Mouse (Mus musculus) forebrain, postnatal 0 days (tissue): ENCODE results near the gene Pnpla2. TPM values are rescaled to one million over a fixed set of nuclear protein-coding genes. Genes with fewer than 3 reads are reported as not detected.
A peak's percentile ranks its signal among the peaks of the same experiment; 100 is the strongest.

Experiments used
- ATAC-seq: fragments of 200-750 bp; cut with Nextera tagmentation; 2 replicates; pipeline ENCODE4 v1.8.0; 2017; ENCODE audit warnings: mild to moderate bottlenecking, moderate library complexity
- DNase-seq: peaks from one replicate; pipeline ENCODE4 v3.0.0-alpha.2; 2015
- H3K27ac ChIP-seq: fragments of 300-500 bp; sonication (generic); 2 replicates; pipeline ENCODE4 v1.5.1; 2014; ENCODE audit warnings: low read depth, mild to moderate bottlenecking, antibody characterized with exemption, low read length, moderate library complexity, mixed read lengths
- H3K27me3 ChIP-seq: fragments of 300-500 bp; sonication (generic); 2 replicates; pipeline ENCODE4 v1.6.1; 2014; ENCODE audit warnings: mild to moderate bottlenecking, low read length, mixed read lengths; ENCODE audit not compliant: insufficient read depth
- H3K36me3 ChIP-seq: fragments of 300-500 bp; sonication (generic); 2 replicates; pipeline ENCODE4 v1.6.1; 2014; ENCODE audit warnings: mild to moderate bottlenecking, moderate library complexity; ENCODE audit not compliant: insufficient read depth
- H3K4me1 ChIP-seq: fragments of 300-500 bp; sonication (generic); 2 replicates; pipeline ENCODE4 v1.6.1; 2014; ENCODE audit warnings: antibody characterized with exemption; ENCODE audit not compliant: insufficient read depth
- H3K4me2 ChIP-seq: fragments of 300-500 bp; sonication (generic); 2 replicates; pipeline ENCODE4 v1.6.1; 2014; ENCODE audit warnings: low read depth, mild to moderate bottlenecking, moderate library complexity
- H3K4me3 ChIP-seq: fragments of 300-500 bp; sonication (generic); 2 replicates; pipeline ENCODE4 v1.5.1; 2014; ENCODE audit warnings: low read depth, low read length, mixed read lengths
- H3K9ac ChIP-seq: fragments of 300-500 bp; sonication (generic); 2 replicates; pipeline ENCODE4 v1.6.1; 2014; ENCODE audit warnings: mild to moderate bottlenecking
- H3K9me3 ChIP-seq: fragments of 300-500 bp; sonication (generic); 2 replicates; pipeline ENCODE4 v1.6.1; 2016; ENCODE audit warnings: low read length
- CTCF ChIP-seq: sonication (generic); IDR thresholded peaks from 2 replicates; pipeline ENCODE4 v1.5.1; 2016; ENCODE audit warnings: antibody characterized with exemption, control low read depth, low read depth
- WGBS: fragments of 180-500 bp; shearing (Covaris S2); extraction: QIAGEN DNeasy Blood & Tissue Kit; methylation state at CpG from one replicate; pipeline ENCODE4 v1.1.7; 2014; 5-methylcytosine and 5-hydroxymethylcytosine counted together
- polyA plus RNA-seq: library from polyadenylated mRNA; unstranded; fragments of >200 nt; fragmentation: Nextera tagmentation; extraction: Ambion mirVana; gene quantifications from 2 replicates; pipeline ENCODE4 v1.2.1, GENCODE M21; 2015
- total RNA-seq: library from RNA; depleted of rRNA; stranded (reverse); fragments of >200 nt; gene quantifications from 2 replicates; pipeline ENCODE4 v1.2.3, GENCODE M21; 2014

The Pnpla2 gene
- total and polyA plus RNA-seq, 2 experiments from 2014 or later = 7.7 to 22.4 TPM

DNA sequence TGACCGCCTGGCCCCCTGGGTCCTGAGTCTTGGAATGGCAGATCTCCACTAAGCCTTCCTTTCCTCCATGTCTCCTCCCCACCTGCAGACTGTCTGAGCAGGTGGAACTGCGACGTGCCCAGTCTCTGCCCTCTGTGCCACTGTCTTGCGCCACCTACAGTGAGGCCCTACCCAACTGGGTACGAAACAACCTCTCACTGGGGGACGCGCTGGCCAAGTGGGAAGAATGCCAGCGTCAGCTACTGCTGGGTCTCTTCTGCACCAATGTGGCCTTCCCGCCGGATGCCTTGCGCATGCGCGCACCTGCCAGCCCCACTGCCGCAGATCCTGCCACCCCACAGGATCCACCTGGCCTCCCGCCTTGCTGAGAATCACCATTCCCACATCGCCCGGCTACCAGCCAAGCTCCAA is 4.3 kb downstream of the Pnpla2 start:
- Histone ChIP-seq H3K9ac (no peak overlapping the region), H3K4me3 (no peak overlapping the region), H3K27me3 (peaks cover 30% of the 10 kb centered on the region), H3K36me3 (peaks cover 16% of the 10 kb centered on the region), H3K4me2 (no peak overlapping the region), H3K9me3 (no peaks in the 10 kb centered on the region), H3K4me1 (peaks cover 9% of the 10 kb centered on the region), H3K27ac (no peak overlapping the region)
- DNase-seq (no peak), ATAC-seq (no peak)
- TF ChIP-seq CTCF = no peak
- 90% methylated on average over 17 of the region's 17 CpGs for WGBS

DNA sequence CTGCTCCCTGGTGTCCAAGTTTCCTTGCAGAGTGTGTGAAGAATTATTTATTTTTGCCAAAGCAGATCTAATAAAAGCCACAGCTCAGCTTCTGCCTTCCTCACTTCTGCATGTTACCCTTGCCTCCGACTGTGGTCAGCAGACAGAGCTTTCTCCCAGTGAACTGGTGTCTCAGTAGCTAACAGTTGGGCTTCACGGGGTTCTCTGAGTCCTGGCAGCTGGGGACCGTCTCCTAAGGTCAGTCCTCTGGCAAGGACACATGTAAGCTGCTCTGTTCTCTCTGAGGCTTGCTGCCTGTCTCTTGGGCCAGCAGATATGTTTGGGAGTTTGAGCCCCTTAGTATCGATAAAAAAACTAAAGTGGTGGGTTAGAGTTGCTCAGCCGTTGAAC is 5.0 kb downstream of the Pnpla2 start:
- H3K27ac ChIP-seq = no peak overlapping the region
- TF ChIP-seq CTCF = no peak
- no peak for DNase-seq
- H3K9me3 ChIP-seq = no peaks in the 10 kb centered on the region
- H3K36me3 ChIP-seq = peaks cover 16% of the 10 kb centered on the region
- no peak overlapping the region for H3K4me3 ChIP-seq
- 77% methylated on average over 5 of the region's 5 CpGs for WGBS
- H3K27me3 ChIP-seq = peaks cover 36% of the 10 kb centered on the region
- no peak overlapping the region for H3K4me2 ChIP-seq
- peaks cover 9% of the 10 kb centered on the region for H3K4me1 ChIP-seq
- H3K9ac ChIP-seq = no peak overlapping the region
- no peak for ATAC-seq

DNA sequence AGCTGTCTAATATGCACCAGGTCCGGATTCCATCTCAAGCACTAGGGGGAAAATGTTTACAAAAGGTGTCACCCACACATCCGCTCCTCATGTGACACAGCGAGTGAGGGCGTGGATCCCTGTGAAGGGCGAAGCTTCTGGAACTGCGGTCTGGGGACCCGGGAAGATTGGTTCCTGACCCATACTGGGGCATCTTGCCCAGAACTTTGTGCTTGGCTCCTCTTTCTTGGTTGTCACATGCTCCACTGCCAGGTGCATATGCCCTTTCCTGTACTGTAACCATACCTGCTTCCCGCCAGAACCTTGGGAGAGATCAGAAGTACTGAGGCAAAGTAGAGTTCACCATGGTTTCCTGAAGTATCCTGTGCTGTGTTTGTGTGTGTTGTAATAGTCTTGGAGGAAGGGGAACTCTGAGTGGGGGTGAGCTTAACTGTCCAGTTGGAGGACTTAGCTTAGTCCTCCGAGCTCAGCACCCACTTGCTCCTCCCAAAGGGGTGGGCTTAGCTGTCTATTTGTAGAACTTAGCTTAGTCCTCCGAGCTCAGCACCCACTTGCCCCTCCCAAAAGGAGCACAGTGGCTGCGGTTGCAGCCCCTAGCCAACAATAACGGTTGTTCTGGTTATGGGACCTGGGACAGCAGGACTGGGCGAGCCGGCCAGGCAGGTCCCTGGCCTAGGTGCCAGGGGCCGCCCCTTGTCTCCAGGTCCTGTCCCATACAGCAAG is 5.6 kb downstream of the Pnpla2 start, which contains the start of gene Cracr2b:
Gene Cracr2b, plus strand, starts transcription at position 704 of the 723 bp plus-strand sequence.
- no peak for DNase-seq
- H3K36me3 ChIP-seq = peaks cover 16% of the 10 kb centered on the region
- H3K4me1 ChIP-seq = peaks cover 9% of the 10 kb centered on the region

DNA sequence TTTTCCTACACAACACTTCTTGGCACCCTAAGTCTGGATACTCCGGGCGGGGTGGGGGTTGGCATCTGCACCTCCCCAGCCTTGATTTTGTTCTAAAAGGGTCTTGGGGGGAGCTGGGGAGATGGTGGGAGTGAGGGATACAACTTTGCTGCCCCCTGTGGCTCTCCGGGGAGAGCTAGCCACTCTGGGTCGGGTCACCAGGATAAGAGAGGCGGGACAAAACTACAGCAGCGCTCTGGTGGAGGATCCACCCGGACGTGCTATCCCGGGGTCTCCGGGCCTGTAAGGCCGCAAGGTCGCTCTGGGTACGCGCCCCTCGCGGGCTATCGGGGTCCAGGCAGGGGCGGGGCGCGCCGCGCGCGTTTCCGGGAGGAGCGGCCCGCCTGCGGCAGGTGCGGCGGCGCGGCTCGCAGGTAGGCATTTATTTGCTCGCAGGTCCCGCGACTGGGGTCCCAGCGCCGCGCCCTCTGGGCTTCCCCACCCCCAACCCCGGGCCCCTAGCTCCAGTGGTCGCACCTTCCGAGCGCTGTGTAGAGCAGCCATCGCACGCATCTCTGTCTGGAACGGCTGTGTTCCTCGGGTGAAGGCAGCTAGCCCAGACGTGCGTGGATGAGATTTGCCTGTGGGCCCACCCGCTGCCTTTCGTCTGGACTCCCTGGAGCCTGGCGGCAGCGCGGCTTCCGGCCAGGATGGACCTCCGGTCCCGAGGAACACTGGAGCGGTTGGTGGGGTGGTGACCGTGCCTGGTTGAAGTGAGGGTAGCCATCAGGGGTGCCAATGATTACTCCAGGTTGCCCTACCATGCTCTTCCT is 6.7 kb downstream of the Pnpla2 start:
- no peak; the same call in 1 of the 2 replicates for TF ChIP-seq CTCF
- DNase-seq = no peak
- Histone ChIP-seq H3K27me3 (peaks cover 48% of the 10 kb centered on the region), H3K4me1 (peaks cover under 1% of the 10 kb centered on the region; the same call in 1 of the 2 replicates), H3K4me3 (peak overlapping the region; percentile 34), H3K9me3 (no peaks in the 10 kb centered on the region), H3K27ac (no peak overlapping the region), H3K4me2 (peak overlapping the region; percentile 68), H3K36me3 (peaks cover 16% of the 10 kb centered on the region), H3K9ac (peak overlapping the region; percentile 45)
- no peak for ATAC-seq
- 3% methylated on average over 57 of the region's 59 CpGs for WGBS

More for the DNA sequence above, 5.6 kb downstream of the Pnpla2 start, which contains the start of gene Cracr2b:
- H3K27ac ChIP-seq = no peak within 1 kb of the TSS
- TF ChIP-seq CTCF = no peak
- ATAC-seq = no peak
- 74% methylated on average over 15 of the region's 15 CpGs for WGBS
- H3K4me3 ChIP-seq = peak within 1 kb of the TSS; percentile 34
- peak within 1 kb of the TSS; percentile 45 for H3K9ac ChIP-seq
- peak within 1 kb of the TSS; percentile 68 for H3K4me2 ChIP-seq
- peaks cover 41% of the 10 kb centered on the region for H3K27me3 ChIP-seq
- no peaks in the 10 kb centered on the region for H3K9me3 ChIP-seq

DNA sequence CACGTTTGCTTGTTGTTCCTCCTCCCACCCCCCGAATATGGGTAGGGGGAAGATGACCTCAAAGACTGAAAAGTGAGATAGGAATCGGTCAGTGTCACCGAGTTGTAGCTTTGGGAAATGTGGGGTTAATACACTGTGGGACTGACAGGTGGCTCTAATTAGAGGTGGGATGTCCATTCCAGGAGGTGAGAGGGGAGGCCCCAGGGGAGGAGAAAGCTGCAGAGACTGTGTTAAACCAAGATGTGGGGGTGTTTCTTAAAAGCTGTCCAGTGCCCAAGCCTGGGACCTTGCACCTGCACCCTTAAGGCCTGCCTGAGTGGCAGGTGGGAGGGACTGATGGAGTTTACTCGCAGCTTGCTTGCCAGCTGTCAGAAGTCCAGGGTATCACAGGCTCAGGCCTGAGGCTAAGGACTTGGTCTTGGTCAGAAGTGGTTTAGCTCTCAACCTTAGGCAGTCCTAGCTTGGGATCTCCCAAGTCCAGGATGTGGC is 7.4 kb downstream of the Pnpla2 start:
- DNase-seq = no peak
- no peaks in the 10 kb centered on the region for H3K9me3 ChIP-seq
- no peak overlapping the region for H3K27ac ChIP-seq
- peak overlapping the region; percentile 68 for H3K4me2 ChIP-seq
- H3K36me3 ChIP-seq = peaks cover 16% of the 10 kb centered on the region
- H3K4me1 ChIP-seq = peaks cover 6% of the 10 kb centered on the region; the same call in 1 of the 2 replicates
- H3K4me3 ChIP-seq = peak overlapping the region; percentile 34; the same call in 1 of the 2 replicates
- WGBS = 21% methylated on average over 5 of the region's 5 CpGs
- peak overlapping the region; percentile 45; the same call in 1 of the 2 replicates for H3K9ac ChIP-seq
- peaks cover 48% of the 10 kb centered on the region for H3K27me3 ChIP-seq
- no peak for TF ChIP-seq CTCF
- ATAC-seq = no peak

DNA sequence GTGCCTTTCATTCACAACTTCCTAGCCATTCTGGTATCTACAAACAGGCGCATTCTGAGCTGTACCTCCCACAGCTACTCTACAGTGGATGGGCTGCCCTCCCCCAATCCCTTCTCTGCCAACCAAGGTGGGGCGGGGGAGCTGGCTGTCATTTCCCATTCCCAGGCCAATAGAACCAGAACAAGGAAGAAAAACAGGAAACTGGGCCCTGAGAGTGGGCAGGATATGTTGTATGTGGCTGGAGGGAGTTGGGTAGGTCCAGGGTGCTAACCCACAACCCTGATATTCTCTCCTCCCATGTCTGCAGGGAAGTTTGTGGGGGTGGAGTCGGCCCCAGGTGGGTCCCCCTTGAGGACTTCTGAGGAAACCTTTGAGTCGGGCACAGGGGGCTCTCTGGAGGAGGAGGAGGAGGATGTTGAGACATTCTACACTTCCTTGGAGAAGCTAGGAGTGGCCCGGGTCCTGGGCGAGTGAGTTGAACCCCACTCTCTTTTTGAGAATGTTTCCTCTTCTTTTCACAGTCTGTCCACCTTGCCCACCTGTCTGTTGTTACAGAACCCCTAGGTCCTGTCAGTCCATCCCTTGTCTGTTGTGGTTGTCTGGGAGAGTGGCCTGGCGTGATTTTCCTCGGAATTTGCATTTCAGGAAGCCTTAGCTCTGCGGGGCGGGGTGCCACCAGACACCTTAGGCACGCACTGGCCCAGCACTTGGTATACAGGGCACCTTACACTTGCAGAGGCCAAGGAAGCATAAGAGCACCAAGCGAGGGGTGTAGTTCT is 9.0 kb downstream of the Pnpla2 start:
- DNase-seq (no peak), ATAC-seq (no peak)
- H3K36me3 ChIP-seq = peaks cover 12% of the 10 kb centered on the region
- no peak overlapping the region for H3K9ac ChIP-seq
- 23% methylated on average over 12 of the region's 12 CpGs for WGBS
- H3K4me2 ChIP-seq = peak overlapping the region; percentile 24
- no peak overlapping the region for H3K27ac ChIP-seq
- H3K27me3 ChIP-seq = peaks cover 48% of the 10 kb centered on the region
- H3K9me3 ChIP-seq = no peaks in the 10 kb centered on the region
- peaks cover 15% of the 10 kb centered on the region; the same call in 1 of the 2 replicates for H3K4me1 ChIP-seq
- no peak overlapping the region for H3K4me3 ChIP-seq
- no peak for TF ChIP-seq CTCF
